Mouse (Mus musculus): ENCODE data around the gene March7. TPM values are rescaled to one million over a fixed set of nuclear protein-coding genes. Genes with fewer than 3 reads are reported as not detected.

March7 gene
- polyA plus RNA-seq, 1 experiment from 2014 or later = 78.5 TPM

DNA sequence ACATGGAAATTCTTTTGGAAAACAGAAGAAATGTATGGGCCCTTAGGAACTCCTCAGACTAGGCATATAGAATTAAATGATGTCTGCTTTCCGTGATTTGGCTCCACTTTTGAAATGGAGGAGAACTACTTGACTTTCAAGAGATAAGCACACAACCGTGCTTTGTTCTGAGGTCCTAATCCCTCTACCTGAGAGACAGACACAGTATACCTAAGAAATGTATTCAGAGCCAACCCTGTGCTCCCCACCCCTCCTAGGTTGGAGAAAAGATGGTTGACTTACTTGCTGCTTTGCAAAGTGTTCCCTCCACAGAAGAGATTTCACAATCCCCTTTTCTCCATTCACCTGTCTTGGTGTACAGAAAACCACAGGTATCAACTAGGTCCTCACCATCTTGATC is 47.1 kb downstream of the March7 start:
- H3K27me3 ChIP-seq = no peaks in the 10 kb centered on the region
- H3K27ac ChIP-seq (replicated peaks) = no peak overlapping the region
- no peak overlapping the region for H3K9ac ChIP-seq
- peaks cover 22% of the 10 kb centered on the region for H3K36me3 ChIP-seq
- no peak overlapping the region for H3K4me3 ChIP-seq (replicated peaks)
- peaks cover 3% of the 10 kb centered on the region; the same call in 1 of the 2 replicates for H3K9me3 ChIP-seq (replicated peaks)
- WGBS = 84% methylated on average over 2 of the region's 2 CpGs
- H3K4me2 ChIP-seq (replicated peaks) = no peak overlapping the region
- H3K4me1 ChIP-seq = no peaks in the 10 kb centered on the region
- ATAC-seq (ENCODE audit: insufficient number of reproducible peaks, low FRiP score, low TSS enrichment, low read depth) = no peak

DNA sequence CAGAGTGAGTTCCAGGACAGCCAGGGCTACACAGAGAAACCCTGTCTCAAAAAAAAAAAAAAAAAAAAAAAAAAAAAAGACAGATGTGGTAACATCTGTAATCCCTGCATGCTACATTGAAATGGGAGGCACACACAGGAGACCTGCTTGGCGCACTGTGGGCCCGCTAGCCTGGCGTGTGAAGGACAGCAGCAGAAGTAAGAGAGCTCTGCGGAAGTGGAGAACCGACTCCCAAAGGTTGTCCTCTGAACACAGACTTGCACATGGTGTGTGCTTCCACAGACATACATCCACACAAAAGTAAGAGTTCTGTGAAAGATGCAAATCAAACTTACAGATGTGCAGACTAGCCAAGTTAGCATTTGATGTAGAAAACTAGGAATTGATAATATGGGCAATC is 49.5 kb downstream of the March7 start:
- no peaks in the 10 kb centered on the region for H3K4me1 ChIP-seq
- H3K9me3 ChIP-seq (replicated peaks) = peaks cover 3% of the 10 kb centered on the region; the same call in 1 of the 2 replicates
- no peak for ATAC-seq (ENCODE audit: insufficient number of reproducible peaks, low FRiP score, low TSS enrichment, low read depth)
- H3K9ac ChIP-seq = no peak overlapping the region
- H3K4me3 ChIP-seq (replicated peaks) = no peak overlapping the region
- peaks cover 11% of the 10 kb centered on the region for H3K36me3 ChIP-seq
- no peak overlapping the region for H3K27ac ChIP-seq (replicated peaks)
- no peak overlapping the region for H3K4me2 ChIP-seq (replicated peaks)
- WGBS = 92% methylated on average over 5 of the region's 5 CpGs
- no peaks in the 10 kb centered on the region for H3K27me3 ChIP-seq

DNA sequence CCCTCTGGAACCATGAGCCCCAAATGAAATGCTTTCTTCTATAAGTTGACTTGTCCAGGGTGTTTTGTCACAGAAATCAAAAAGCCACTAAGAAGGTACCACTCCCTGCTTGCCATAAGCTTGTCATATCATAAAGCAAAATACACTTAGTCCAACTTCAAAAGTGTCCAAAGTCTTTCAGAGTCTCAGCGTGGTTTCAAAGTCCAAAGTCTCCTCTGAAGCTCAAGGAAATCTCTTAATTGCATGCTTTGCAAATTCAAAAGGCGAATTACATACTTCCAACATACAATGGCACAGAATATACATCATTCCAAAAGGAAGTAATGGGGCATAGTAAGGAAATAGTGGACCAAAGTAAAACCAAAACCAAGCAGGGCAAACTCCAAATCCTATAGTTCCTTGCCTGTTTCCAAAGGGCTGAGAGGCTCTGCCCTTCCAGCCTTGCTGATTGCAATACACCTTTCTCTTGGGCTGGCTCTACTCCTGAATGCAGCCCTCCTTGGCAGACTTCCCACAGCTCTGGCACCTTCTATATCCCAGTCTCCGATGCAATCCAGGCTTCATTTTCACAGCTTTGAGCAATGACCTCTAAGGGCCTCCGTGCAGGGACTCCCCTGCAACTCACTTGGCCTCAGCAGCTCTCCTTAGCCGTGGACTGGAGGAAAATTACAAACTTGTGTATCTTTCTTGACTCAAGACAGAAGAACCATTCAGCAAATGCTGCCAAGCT is 51.1 kb downstream of the March7 start:
- Histone ChIP-seq H3K36me3 (peaks cover 8% of the 10 kb centered on the region), H3K9ac (no peak overlapping the region), H3K9me3 (replicated peaks) (peaks cover 3% of the 10 kb centered on the region; the same call in 1 of the 2 replicates), H3K4me1 (no peaks in the 10 kb centered on the region), H3K27me3 (no peaks in the 10 kb centered on the region), H3K4me2 (replicated peaks) (no peak overlapping the region), H3K4me3 (replicated peaks) (no peak overlapping the region), H3K27ac (replicated peaks) (no peak overlapping the region)
- no peak for ATAC-seq (ENCODE audit: insufficient number of reproducible peaks, low FRiP score, low TSS enrichment, low read depth)
- WGBS = 77% methylated on average over 5 of the region's 5 CpGs

DNA sequence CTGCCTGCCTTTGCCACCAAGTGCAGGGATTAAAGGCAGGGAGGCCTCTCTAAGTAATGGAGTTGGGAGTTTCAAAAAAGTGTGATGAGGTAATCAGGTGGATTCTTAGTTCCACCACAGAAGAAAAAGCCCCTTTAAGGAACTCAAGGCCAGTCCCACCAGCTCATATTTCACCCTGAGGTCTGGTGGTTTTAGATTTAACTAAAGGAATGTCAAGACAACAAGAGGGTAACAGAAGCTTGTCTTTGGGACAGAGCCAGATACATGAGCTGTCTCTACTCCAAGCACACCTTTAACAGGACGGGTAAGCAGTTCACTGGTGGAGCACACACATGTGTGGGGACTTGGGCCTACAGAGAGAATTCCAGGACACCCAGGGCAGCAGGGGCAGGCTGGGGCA is 57.9 kb downstream of the March7 start:
- H3K36me3 ChIP-seq = 0 out of 2 replicates have a peak, but pooled peaks cover 6% of the 10 kb centered on the region
- WGBS = 14% methylated on average over 1 of the region's 1 CpGs
- H3K4me2 ChIP-seq (replicated peaks) = no peak overlapping the region
- H3K27me3 ChIP-seq = no peaks in the 10 kb centered on the region
- peak; percentile 39 for ATAC-seq (ENCODE audit: insufficient number of reproducible peaks, low FRiP score, low TSS enrichment, low read depth)
- 0 out of 2 replicates have a peak overlapping the region, but pooled peaks have one; percentile 25 for H3K27ac ChIP-seq (replicated peaks)
- H3K4me3 ChIP-seq (replicated peaks) = no peak overlapping the region
- no peaks in the 10 kb centered on the region for H3K9me3 ChIP-seq (replicated peaks)
- no peak overlapping the region for H3K9ac ChIP-seq
- H3K4me1 ChIP-seq = 0 out of 2 replicates have a peak, but pooled peaks cover 5% of the 10 kb centered on the region

DNA sequence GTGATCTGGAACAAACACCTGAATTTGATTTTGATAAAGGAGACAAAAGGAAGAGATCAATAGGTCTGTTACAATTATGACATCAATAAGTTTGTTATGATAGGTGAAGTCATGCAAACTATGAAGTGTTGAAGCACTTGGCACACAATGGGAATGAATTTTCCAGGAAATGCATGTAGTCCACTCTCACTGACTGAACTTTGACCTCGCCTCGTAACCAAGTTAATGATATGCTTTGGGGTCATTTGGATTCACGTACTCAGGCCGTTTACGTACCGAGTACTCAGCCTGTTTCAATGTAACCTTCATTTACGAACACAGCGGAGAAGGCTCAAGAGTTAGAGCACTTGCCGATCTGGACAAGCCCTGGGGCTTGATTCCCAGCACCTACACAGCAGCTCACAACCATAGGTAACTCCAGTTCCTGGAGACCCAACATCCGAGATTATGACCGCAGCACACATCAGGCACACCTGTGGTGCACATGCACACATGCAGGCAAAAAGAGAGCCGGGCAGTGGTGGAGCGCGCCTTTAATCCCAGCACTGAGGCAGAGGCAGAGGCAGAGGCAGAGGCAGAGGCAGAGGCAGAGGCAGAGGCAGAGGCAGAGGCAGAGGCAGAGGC is 60.3 kb downstream of the March7 start:
- Histone ChIP-seq H3K27me3 (no peaks in the 10 kb centered on the region), H3K36me3 (0 out of 2 replicates have a peak, but pooled peaks cover 6% of the 10 kb centered on the region), H3K4me3 (replicated peaks) (no peak overlapping the region), H3K4me2 (replicated peaks) (no peak overlapping the region), H3K4me1 (0 out of 2 replicates have a peak, but pooled peaks cover 5% of the 10 kb centered on the region), H3K9me3 (replicated peaks) (no peaks in the 10 kb centered on the region), H3K9ac (no peak overlapping the region), H3K27ac (replicated peaks) (no peak overlapping the region)
- ATAC-seq (ENCODE audit: insufficient number of reproducible peaks, low FRiP score, low TSS enrichment, low read depth) = no peak
- WGBS = 92% methylated on average over 14 of the region's 14 CpGs

- Histone ChIP-seq H3K9ac (no peak overlapping the region), H3K9me3 (replicated peaks) (no peaks in the 10 kb centered on the region), H3K27me3 (no peaks in the 10 kb centered on the region), H3K36me3 (no peaks in the 10 kb centered on the region), H3K4me1 (0 out of 2 replicates have a peak, but pooled peaks cover 6% of the 10 kb centered on the region), H3K4me2 (replicated peaks) (no peak overlapping the region), H3K27ac (replicated peaks) (no peak overlapping the region), H3K4me3 (replicated peaks) (no peak overlapping the region)
- ATAC-seq (ENCODE audit: insufficient number of reproducible peaks, low FRiP score, low TSS enrichment, low read depth) = no peak
- WGBS = 85% methylated on average over 4 of the region's 4 CpGs
These were observed 68.9 kb downstream of the March7 start for GRCm38 (mm10) chr2:60278627-60279026.

- H3K27ac ChIP-seq (replicated peaks) = no peak overlapping the region
- H3K36me3 ChIP-seq = no peaks in the 10 kb centered on the region
- no peaks in the 10 kb centered on the region for H3K9me3 ChIP-seq (replicated peaks)
- H3K4me1 ChIP-seq = 0 out of 2 replicates have a peak, but pooled peaks cover 7% of the 10 kb centered on the region
- no peaks in the 10 kb centered on the region for H3K27me3 ChIP-seq
- peak overlapping the region; percentile 92 for H3K4me2 ChIP-seq (replicated peaks)
- 0 out of 2 replicates have a peak overlapping the region, but pooled peaks have one; percentile 57 for H3K4me3 ChIP-seq (replicated peaks)
- H3K9ac ChIP-seq = no peak overlapping the region
- WGBS = 70% methylated on average over 4 of the region's 4 CpGs
- no peak for ATAC-seq (ENCODE audit: insufficient number of reproducible peaks, low FRiP score, low TSS enrichment, low read depth)
These were observed 72.9 kb downstream of the March7 start for GRCm38 (mm10) chr2:60282625-60283024.

GRCm38 (mm10) chr2:60283208-60283750 is 73.6 kb downstream of the March7 start:
- Histone ChIP-seq H3K4me3 (replicated peaks) (peak overlapping the region; percentile 57), H3K9me3 (replicated peaks) (no peaks in the 10 kb centered on the region), H3K9ac (peak overlapping the region; percentile 48), H3K4me2 (replicated peaks) (peak overlapping the region; percentile 92), H3K27ac (replicated peaks) (peak overlapping the region; percentile 71), H3K4me1 (0 out of 2 replicates have a peak, but pooled peaks cover 7% of the 10 kb centered on the region), H3K27me3 (no peaks in the 10 kb centered on the region), H3K36me3 (no peaks in the 10 kb centered on the region)
- ATAC-seq (ENCODE audit: insufficient number of reproducible peaks, low FRiP score, low TSS enrichment, low read depth) = no peak
- 5% methylated on average over 9 of the region's 9 CpGs for WGBS

GRCm38 (mm10) chr2:60283751-60284466 is 74.2 kb downstream of the March7 start:
- H3K27me3 ChIP-seq = no peaks in the 10 kb centered on the region
- peak overlapping the region; percentile 71 for H3K27ac ChIP-seq (replicated peaks)
- peak overlapping the region; percentile 48 for H3K9ac ChIP-seq
- no peaks in the 10 kb centered on the region for H3K36me3 ChIP-seq
- peak; percentile 91 for ATAC-seq (ENCODE audit: insufficient number of reproducible peaks, low FRiP score, low TSS enrichment, low read depth)
- WGBS = under 1% methylated on average over 42 of the region's 42 CpGs
- peak overlapping the region; percentile 57 for H3K4me3 ChIP-seq (replicated peaks)
- peak overlapping the region; percentile 92 for H3K4me2 ChIP-seq (replicated peaks)
- H3K4me1 ChIP-seq = 0 out of 2 replicates have a peak, but pooled peaks cover 7% of the 10 kb centered on the region
- H3K9me3 ChIP-seq (replicated peaks) = no peaks in the 10 kb centered on the region

GRCm38 (mm10) chr2:60284467-60284821 is 74.8 kb downstream of the March7 start, which contains the start of gene Cd302:
Gene Cd302 (minus strand): TSS chr2:60284488.
- WGBS = 59% methylated on average over 4 of the region's 4 CpGs
- ATAC-seq (ENCODE audit: insufficient number of reproducible peaks, low FRiP score, low TSS enrichment, low read depth) = no peak
- peak within 1 kb of the TSS; percentile 48 for H3K9ac ChIP-seq
- H3K9me3 ChIP-seq (replicated peaks) = no peaks in the 10 kb centered on the region
- H3K4me1 ChIP-seq = 0 out of 2 replicates have a peak, but pooled peaks cover 7% of the 10 kb centered on the region
- peak within 1 kb of the TSS; percentile 57 for H3K4me3 ChIP-seq (replicated peaks)
- H3K36me3 ChIP-seq = no peaks in the 10 kb centered on the region
- H3K27me3 ChIP-seq = no peaks in the 10 kb centered on the region
- H3K4me2 ChIP-seq (replicated peaks) = peak within 1 kb of the TSS; percentile 92
- peak within 1 kb of the TSS; percentile 71 for H3K27ac ChIP-seq (replicated peaks)
